Mouse (Mus musculus) B cell, adult 2 months (primary cell): ENCODE measurements around the gene Vtcn1.
"Not testable (repeated sequence)": the region's sequence is repeated elsewhere in the genome, so short reads cannot be mapped to it uniquely, and the experiment has no call there.

Experiments
- DNase-seq, 2 experiments: peaks; one replicate each; pipeline ENCODE4 v3.0.0; 2022

The Vtcn1 gene

GRCm38 (mm10) chr3:100825225-100825965 lies at the start of gene Vtcn1:
Vtcn1 (plus strand) TSS chr3:100825459.
- no peak for DNase-seq

- no peak for DNase-seq
Measured at GRCm38 (mm10) chr3:100776967-100777366, 48.3 kb upstream of the Vtcn1 start.

GRCm38 (mm10) chr3:100777568-100777967 lies 47.7 kb upstream of the Vtcn1 start:
- DNase-seq, result no peak

- no peak for DNase-seq
Measured at GRCm38 (mm10) chr3:100786076-100786475, 39.2 kb upstream of the Vtcn1 start.

- DNase-seq, result no peak
Measured at GRCm38 (mm10) chr3:100791670-100792069, 33.6 kb upstream of the Vtcn1 start.

GRCm38 (mm10) chr3:100793345-100793744 lies 31.9 kb upstream of the Vtcn1 start:
- no peak for DNase-seq

- DNase-seq, result no peak
Measured at GRCm38 (mm10) chr3:100796571-100796970, 28.7 kb upstream of the Vtcn1 start.

- no peak for DNase-seq
Measured at GRCm38 (mm10) chr3:100797166-100798145, 27.8 kb upstream of the Vtcn1 start.

- no peak for DNase-seq
Measured at GRCm38 (mm10) chr3:100798872-100799422, 26.3 kb upstream of the Vtcn1 start.

- no peak for DNase-seq
Measured at GRCm38 (mm10) chr3:100804975-100805374, 20.3 kb upstream of the Vtcn1 start.

GRCm38 (mm10) chr3:100805925-100806324 lies 19.3 kb upstream of the Vtcn1 start:
- DNase-seq, result no peak

GRCm38 (mm10) chr3:100810461-100810860 lies 14.8 kb upstream of the Vtcn1 start:
- no peak for DNase-seq

- DNase-seq, result no peak
Measured at GRCm38 (mm10) chr3:100811836-100812235, 13.4 kb upstream of the Vtcn1 start.

- DNase-seq, result not testable (repeated sequence)
Measured at GRCm38 (mm10) chr3:100815490-100815889, 9.8 kb upstream of the Vtcn1 start.

GRCm38 (mm10) chr3:100818709-100819108 lies 6.5 kb upstream of the Vtcn1 start:
- no peak for DNase-seq

GRCm38 (mm10) chr3:100819571-100819970 lies 5.7 kb upstream of the Vtcn1 start:
- no peak for DNase-seq

GRCm38 (mm10) chr3:100820852-100821251 lies 4.4 kb upstream of the Vtcn1 start:
- no peak for DNase-seq

- DNase-seq, result peak; percentile 16 to 23
Measured at GRCm38 (mm10) chr3:100821276-100821675, 4.0 kb upstream of the Vtcn1 start.

GRCm38 (mm10) chr3:100843784-100844183 lies 18.5 kb downstream of the Vtcn1 start:
- no peak for DNase-seq

- no peak for DNase-seq
Measured at GRCm38 (mm10) chr3:100844366-100844765, 19.1 kb downstream of the Vtcn1 start.

GRCm38 (mm10) chr3:100848348-100848747 lies 23.1 kb downstream of the Vtcn1 start:
- no peak for DNase-seq

- no peak for DNase-seq
Measured at GRCm38 (mm10) chr3:100850468-100850867, 25.2 kb downstream of the Vtcn1 start.

GRCm38 (mm10) chr3:100856050-100856815 lies 31.0 kb downstream of the Vtcn1 start:
- DNase-seq, result no peak
